Mouse (Mus musculus) heart, postnatal 14 days (tissue): ENCODE results near the gene Gal3st2. TPM values are rescaled to one million over a fixed set of nuclear protein-coding genes. Genes with fewer than 3 reads are reported as not detected.

Source experiments
- total RNA-seq, 2 experiments: library from RNA; stranded (reverse); gene quantifications; 2 replicates each; pipeline ENCODE4 v1.2.3; 2021

Gene Gal3st2
- total RNA-seq, 2 experiments from 2014 or later, result 1.1 to 1.5 TPM

Other genes with a start within 250 kb of the Gal3st2 start
- 100 to 1,000 TPM in 1 of 2 experiments, 10 to 100 TPM in 1; 98.9 to 106 TPM for gene Stk25, start 202.6 kb upstream of the Gal3st2 start, total RNA-seq
- 1 to 10 TPM; 4.5 to 5.5 TPM for gene Bok, start 175.6 kb upstream of the Gal3st2 start, total RNA-seq
- gene Atg4b, start 109.8 kb upstream of the Gal3st2 start, total RNA-seq, result 10 to 100 TPM; 40.9 to 41.8 TPM
- gene Thap4, start 106.4 kb upstream of the Gal3st2 start, total RNA-seq, result 10 to 100 TPM; 60.5 to 73.5 TPM
- 10 to 100 TPM; 33.0 to 33.9 TPM for gene Dtymk, start 59.4 kb upstream of the Gal3st2 start, total RNA-seq
- gene Ing5, start 57.3 kb upstream of the Gal3st2 start, total RNA-seq, result 10 to 100 TPM in 1 of 2 experiments, 1 to 10 TPM in 1; 8.3 to 10.6 TPM
- 10 to 100 TPM; 29.3 to 29.5 TPM for gene D2hgdh, start 36.4 kb upstream of the Gal3st2 start, total RNA-seq
- 1 to 10 TPM in 1 of 2 experiments, under 1 TPM in 1; 0.78 to 1.1 TPM for gene Gal3st2b, start 57.0 kb downstream of the Gal3st2 start, total RNA-seq
- gene Gal3st2c, start 129.2 kb downstream of the Gal3st2 start, total RNA-seq, result 1 to 10 TPM in 1 of 2 experiments, under 1 TPM in 1; 0.93 to 1.0 TPM
- not detected for gene Neu4, start 159.1 kb downstream of the Gal3st2 start, total RNA-seq
- gene Pdcd1, start 191.2 kb downstream of the Gal3st2 start, total RNA-seq, result under 1 TPM; 0.14 to 0.24 TPM